Mouse (Mus musculus) activated CD4-positive, CD25-positive, alpha-beta regulatory T cell, adult 4 months (primary cell): ENCODE measurements around the gene Rfx2. TPM values are rescaled to one million over a fixed set of nuclear protein-coding genes. Genes with fewer than 3 reads are reported as not detected.

ENCODE experiments used
- ATAC-seq: one replicate; pipeline ENCODE4 v1.8.0; 2017
- polyA plus RNA-seq, 2 experiments: library from polyadenylated mRNA; unstranded; fragments of 100-300 nt; shearing (Covaris generic); gene quantifications; one replicate each; pipeline ENCODE4 v1.2.1; 2017

The Rfx2 gene
- polyA plus RNA-seq, 2 experiments from 2014 or later: 1.4 to 1.9 TPM

DNA sequence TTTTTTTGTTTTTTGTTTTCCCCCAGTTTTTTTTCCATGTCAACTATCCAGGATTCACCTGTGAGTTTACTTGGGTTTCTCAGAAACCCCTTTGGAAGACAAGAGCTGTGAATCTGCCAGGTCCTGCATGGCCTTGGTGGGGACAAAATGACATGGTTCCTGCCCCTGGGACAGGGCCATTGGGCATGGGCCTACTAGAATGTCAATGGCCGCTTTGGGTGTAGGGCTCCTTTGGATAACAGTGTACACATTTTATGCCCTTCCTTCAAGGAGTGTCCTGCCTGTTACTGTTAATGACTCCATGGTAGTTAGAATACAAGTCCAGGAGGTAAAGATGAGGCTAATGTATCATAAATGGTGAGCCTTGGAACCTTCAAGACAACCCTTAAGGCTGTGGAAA lies 2.1 kb upstream of the Rfx2 start:
- ATAC-seq: no peak

DNA sequence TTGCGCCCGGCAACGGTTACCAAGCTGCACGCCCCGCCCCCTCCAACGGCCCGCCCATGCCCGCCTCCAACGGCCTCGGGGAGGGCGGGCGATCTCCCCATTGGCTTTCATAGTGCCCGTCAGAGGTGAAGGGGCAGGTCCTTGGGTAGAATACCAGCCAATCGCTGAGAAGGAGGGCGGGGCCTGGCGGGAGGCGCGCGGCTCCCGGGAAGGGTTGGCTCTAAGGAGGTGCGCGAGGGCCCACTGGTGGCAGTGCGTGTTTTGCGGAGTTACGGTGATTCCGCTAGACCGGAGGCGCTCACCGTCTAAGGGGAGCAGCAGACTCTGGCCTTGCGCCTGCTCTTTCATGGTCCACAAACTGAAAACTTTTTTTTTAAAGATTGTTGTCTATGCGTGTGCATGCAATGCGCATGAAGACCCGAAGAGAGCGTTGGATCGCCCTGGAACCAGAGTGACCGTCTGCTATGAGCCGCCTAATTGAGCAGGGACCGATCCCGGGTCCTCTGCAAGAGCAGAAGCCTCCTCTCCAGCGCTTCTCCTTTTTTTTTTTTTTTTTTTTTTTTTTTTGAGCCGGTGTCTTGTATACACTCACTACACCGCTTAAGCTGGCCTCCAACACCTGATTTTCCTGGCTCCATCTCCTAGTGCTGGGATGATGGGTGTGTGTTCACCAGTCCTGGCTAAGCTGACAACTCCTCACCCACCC lies 451 bp upstream of the Rfx2 start:
- peak; percentile 100 for ATAC-seq

DNA sequence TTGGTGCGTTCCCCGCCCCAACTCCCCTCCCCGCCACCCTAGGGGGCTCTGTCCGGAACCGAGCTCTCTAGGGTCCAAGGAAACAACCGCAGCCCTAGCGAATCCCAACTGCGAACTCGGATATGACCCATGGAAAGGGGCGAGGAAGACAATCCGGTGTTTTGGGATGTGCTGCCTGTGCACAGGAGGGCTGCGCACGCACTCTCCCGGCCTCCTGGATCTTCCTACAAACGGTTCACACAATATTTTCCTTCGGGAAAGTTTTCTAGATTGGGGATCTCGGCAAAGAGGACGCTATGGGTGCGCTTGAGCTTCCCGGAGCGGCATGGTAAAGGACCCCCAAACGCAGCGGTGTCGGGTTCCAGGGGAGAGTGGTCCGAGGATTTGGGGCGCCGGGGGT lies 1.0 kb downstream of the Rfx2 start:
- ATAC-seq: no peak

DNA sequence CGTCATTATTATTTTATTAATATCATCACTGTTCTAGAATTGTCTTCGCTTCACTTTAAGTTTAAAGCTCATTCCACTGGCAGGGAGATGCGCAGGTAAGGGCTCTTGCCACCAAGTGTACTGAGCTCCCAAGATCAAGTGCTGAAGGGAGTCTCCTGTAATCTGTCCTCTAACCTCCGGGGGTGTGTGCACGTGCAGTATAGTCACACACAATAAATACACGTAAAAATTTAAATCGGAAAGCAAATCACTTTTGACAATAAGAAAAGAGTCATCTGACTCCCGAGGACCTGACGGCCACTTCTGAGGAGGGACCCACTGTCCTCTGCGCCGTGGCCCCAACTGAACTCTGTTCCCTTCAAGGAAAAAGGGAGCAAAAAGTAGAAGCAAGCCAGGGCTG lies 1.6 kb downstream of the Rfx2 start:
- no peak for ATAC-seq

DNA sequence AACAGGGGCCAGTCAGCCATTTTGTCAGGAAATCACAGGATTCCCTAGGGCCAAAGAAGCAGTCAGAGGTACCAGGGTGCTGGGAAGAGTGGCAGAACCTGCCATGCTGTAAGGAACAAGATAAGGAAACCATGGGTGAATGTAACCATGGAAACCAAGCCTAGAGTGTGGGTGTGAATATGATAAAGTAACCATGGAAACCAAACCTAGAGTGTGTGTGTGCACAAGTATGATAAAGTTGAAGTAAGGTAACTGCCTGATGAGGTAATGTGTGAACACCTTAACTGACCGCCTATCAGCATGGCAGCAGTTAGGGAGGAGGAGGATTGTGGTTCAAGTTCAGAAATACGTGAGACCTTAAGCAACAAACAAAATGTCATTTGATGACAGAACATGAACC lies 4.1 kb downstream of the Rfx2 start:
- ATAC-seq: no peak

DNA sequence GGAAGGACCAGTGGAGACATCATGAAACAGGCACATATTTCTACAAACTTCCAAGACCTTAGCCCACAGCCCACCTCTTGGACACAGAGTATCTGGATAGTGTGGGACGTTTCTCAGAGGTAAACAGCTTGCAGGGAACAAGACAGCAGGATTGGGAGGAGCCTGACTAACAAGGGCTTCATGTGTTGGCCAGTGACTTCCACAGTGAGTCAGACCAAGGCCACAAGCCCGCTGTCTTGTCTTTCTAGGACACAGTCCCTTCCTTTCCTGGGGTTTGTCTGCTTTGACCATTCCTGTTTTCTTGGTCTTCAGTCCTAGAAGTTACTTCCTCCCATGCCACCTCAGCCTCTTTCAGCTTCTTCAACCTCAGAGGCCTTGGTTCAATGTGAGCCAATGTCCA lies 7.5 kb downstream of the Rfx2 start:
- ATAC-seq: no peak

DNA sequence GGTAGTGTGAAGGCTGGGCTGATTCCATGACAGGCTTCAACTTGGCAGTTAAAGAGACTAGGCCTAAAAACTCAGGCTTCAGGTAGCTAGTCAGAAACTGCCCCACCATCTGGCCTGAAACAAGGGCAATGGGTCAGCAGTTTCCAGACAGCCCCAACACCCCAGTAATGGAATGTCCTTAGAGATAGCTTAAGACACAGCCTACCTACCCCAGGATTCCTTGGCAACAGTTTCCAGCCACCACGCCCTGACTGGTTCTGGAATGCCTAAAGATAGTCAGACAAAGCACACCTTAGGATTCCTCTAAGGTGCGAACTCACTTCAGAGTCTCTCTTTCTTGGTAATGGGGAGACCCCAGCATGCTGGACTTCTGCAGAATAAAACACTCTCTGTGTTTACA lies 8.4 kb downstream of the Rfx2 start:
- no peak for ATAC-seq

DNA sequence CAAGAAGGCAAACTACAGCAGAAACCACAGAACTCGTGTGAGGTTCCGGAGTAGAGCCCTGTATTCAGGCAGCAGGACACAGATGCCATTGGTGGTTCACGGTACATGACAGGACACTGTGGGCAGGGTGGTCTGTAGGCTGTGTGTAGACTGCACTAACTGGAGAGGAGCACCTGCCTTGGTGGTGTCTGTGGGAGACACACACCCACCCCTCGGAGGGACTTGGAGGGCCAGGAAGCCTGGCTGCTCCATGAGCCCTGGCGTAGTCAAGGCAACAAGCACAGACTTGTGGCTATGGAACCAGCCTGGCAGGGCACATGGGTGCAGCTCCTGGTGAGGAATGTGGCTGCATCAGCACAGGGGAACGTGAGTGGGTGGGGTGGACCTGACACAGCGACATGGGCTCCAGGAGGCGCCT lies 11.1 kb downstream of the Rfx2 start:
- ATAC-seq: peak; percentile 93

DNA sequence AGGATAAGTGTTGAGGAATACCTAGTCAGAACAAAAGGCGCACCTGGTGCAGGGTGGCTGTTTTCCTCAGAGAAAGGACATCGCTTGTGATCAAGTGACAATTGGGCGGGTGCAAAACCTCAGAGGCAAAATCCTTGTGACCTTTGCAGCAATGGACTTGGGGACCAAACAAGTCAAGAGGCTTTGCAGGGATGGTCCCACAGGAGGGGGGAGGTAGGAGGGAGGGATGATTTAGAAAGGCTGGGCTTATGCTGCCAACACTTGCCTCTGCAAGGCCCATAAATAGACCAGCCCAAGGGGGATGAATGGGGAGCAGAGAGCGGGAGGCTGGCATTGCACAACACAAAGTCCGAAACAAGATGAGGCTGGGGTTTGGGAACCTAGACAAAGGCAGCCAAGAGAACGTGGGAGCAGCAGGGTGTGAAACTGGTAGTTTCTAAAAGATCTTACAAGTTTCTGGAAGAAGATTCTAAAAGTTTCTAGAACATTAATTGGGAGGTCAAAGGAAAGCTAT lies 11.7 kb downstream of the Rfx2 start:
- no peak for ATAC-seq

DNA sequence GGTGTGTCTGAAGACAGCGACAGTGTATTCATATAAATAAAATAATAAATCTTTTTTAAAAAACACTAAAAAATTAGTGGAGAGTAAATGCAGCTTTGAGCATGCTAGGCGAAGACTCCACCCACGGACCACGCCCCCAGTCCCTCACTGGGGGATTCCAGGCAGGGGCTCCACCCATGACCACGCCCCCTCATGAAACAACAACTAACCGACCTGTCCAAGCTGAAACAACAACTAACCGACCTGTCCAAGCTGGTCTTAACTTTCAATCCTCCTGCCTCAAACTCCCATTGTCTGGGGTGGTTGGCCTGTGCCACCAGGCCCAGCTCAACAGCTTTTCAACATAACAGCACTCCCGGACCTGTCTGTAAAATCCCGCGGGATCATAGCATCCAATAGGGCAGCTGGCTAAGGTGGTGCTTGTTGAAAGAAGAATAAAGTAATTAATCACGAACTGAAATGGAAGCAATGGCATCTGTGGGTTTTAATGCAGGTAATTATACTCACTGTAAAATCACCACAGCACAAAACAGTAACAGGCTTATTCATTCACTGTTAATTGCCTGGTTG lies 12.7 kb downstream of the Rfx2 start:
- no peak for ATAC-seq

DNA sequence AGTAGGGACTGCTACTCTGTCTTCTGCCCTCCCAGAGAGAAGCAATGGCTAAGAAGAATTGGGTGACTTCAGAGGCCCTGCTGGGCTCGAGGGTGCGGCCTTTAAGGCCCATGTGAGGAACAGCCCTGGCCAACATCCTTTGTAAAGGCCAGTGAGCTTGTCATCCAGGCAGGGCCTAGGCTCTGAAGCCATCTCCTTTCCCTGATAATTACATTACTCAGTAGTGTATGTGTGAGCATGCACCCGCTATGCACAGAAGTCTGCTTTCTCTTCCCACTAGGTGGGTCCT lies 15.8 kb downstream of the Rfx2 start:
- ATAC-seq: no peak

DNA sequence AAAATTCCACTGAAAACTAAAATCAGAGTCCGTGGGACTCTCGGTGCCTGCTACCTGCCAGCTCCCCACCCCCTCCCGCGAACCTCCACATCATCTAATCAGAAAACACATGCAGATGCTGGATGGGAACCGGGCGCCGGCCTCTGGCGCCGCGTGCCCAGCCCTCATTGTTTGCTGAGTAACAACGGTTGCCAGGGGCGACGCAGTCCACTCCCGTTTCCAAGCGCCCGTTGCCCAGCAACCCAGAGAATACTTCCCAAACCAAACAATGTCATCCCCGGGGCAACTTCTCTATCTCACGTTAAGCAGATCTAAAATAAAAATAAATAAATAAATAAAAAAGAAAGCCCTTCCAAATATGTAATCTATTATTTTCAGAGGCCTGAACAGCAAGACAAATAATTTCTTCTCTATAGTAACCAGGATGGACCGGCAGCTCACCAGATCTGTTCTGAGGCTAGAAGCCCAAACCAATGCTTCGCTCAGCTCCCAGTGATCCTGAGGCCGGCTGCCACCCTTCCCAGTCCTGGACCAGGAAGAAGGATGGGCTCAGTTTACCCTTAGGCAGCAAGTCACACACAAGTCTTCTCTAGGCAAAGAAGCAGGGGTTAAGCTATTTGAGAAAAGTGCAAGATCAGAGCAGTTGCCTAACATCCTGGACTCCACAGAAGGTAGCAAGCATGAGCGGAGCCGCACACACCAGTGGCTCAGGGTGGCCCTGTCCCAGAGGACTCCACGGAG lies 16.3 kb downstream of the Rfx2 start:
- ATAC-seq: no peak

DNA sequence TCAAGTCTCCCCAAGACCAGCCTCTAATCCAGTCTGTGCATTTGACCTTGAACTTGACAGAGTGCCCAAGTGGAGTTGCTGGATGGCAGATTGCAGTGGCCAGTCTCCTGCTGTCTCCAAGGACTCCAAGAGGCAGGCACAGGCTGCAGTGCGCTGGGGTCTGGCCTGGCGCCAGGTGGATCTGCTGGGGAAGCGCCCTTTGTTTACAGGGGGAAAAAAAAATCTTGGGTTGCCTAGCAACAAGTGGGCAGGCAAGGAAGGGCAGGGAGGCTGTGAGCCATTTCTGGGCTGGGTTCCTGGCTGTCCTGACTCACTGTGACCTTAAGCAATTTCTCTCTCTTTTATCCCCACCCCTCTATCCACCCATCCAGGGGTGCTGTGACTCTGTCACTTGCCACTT lies 20.6 kb downstream of the Rfx2 start:
- no peak for ATAC-seq

DNA sequence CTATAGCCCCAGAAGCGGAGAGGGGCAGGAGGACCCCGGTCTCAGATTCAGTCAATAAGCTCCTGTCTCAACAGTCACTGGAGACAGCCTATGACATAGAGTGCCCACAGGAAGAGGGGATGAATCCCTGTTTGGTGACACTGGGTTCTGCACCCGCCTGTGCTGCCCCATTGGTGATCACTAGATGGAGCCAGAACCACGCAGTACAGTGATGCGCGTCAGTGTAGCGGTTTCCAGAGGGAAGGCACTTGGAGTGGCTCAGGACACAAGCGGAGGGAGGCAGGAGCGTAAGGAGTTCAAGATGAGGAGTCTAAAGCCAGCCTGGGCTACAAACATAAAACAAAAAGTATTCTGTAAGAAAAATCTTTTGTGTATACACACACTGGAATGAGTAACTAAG lies 22.3 kb downstream of the Rfx2 start:
- ATAC-seq: peak; percentile 69

DNA sequence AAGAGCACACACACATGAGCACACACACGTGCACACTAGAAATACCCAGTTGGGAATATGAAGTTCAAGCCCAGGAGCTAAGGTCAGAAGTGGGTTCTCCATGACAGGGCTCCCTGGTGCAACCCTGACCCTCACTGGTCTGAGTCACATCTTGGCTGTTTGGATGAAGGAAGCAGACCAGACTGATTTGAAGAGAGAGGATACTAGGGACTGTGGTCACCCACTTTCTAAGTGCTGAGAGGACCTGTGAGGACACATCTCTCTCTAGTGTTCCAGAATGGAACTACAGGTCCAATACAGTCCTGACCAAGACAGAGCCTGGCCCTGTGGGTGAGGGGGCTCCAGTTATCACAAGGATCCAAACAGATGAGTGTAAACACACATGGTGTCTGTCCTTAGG lies 25.0 kb downstream of the Rfx2 start:
- ATAC-seq: no peak

DNA sequence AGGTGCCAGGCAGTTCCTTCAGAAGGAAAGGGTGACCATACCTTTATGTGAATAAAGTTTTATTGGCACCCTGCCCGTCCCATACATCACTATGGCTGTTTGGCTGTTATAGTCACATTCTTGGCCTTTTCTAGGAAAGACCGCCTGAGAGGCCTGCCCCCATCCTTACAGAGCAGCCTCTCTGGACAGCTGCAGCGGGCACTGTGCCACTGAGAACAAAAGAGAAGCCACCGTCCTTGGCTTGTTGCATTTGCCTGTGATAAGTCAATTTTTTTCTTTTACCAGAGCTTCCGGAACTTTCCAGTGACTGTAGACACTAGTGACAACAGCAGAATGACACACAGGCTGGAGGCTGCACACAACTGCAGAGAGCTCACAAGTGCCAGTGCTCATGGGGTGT lies 25.9 kb downstream of the Rfx2 start:
- no peak for ATAC-seq

DNA sequence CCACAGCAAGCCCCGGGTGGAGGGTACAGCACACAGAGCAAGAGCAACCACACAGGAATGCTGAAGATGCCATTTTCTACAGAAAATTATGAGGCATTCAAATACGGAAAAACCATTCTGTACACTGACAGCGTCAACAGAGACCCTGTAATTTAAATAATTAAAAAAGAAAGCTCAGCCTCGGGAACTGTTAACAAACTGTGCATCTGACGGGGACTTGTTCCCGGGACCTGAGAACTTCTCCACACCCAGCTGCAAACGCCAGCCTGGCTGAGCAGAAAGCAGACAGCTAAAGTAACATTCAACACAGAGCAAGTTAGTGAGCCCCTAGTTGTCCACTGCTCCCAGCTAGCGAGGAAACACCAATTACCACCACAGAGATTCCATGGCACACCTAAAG lies 28.7 kb downstream of the Rfx2 start:
- no peak for ATAC-seq

DNA sequence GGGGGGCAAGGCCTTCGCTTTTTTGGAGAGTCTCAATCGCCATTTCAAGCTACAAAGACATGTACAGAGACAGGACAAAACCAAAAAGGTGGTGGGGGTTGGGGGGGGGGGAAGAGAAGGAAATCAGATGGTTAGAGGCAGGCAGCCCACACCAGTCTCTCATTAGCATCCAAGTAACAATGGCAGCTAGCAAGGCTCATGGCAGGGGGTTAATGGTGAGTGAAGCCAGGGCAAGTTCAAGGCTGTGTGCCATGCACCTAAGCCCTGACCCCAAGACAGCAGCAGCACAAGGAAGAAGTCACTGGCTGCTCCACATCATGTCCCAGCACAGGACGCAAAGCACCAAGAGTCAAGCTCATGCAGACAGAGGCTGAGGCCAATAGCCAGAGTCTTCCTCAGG lies 31.5 kb downstream of the Rfx2 start:
- ATAC-seq: no peak

DNA sequence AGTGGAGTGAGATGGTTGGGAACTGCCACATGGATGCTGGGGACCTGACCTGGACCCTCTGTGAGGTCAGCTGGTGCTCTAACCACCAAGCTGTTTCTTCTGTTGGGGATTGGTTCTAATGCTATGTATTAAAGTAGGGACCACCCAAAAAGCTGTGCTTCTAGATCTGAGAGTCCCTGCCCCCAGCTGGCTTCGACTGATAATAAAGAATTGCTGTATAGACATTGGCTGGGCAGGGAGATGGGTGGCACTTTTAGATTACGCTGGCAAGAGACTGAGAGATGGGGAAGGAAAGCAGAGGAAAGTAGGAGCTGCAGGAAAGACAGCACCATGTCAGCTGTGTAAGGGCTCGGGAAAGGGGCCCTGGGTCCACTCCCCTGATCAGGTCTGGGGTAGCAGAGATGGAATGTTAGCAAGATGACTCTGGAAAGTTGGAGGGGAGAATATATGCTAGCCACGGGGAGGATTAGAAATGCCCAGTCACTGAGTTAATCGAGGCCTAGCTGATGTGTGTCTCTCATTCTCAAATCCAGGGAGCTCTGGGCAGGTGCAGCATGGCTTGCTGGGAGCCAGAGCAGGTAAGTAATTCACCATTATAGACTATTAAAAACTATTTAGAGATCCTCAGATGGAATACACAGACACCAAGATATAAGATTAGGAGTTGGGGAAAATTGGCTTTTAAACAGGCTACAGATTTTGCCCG lies 37.0 kb downstream of the Rfx2 start:
- ATAC-seq: no peak

DNA sequence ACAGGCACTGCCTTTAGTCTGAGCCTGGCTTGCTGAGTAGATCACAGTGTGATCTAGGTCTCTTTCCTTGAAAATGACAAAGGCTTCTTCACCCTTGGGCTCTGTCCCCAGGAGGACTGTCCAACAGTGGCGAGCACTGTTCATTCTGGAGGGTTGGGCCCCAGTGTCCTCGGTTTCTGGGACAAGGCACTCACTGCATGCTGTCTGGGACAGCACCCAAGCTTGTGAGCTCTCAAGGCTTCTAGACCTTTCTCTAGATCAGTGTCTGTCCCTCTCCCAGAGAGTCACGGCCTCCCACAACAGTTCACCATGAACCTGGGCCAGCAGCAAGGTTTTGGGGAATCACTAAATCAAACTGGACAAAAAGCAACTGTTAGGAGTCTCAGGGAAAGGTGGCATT lies 38.2 kb downstream of the Rfx2 start:
- no peak for ATAC-seq

DNA sequence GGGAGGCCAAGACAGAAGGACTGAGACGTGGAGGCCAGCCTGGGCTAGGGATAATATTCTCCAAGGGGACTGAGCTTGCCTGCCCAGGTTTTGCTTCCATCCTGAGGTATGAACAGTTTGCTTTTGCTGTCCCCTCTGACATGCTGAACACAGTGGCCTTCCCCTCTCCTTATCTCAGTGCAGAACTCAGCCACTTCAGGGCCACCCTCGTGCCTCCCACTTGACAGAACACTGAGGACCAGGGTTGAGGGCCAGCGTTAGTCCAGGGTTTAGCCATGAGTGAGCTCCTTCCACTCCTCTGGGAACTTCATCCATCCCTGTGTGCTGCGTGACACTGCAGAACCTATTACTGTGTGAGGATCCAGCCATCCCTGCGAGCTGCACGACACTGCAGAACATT lies 41.5 kb downstream of the Rfx2 start:
- no peak for ATAC-seq

DNA sequence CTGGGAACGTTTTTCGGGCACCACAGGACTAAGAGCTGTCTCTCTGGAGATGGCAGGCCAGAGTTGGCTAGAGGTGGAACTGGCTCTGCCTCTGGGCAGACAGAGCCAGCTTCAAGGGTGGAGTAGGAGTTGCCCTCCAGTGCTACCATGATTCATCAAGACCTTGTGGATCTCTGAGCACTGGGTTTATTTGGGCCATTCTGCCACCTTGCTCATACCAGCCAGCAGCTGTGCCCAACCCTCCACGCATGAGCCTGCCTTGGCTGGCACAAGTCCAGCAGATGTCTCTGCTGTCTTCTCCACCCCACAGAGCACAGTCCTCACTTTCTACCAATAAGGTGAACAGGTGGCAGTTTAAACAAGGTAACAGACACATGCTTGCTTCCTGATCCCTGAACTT lies 41.9 kb downstream of the Rfx2 start:
- ATAC-seq: no peak

DNA sequence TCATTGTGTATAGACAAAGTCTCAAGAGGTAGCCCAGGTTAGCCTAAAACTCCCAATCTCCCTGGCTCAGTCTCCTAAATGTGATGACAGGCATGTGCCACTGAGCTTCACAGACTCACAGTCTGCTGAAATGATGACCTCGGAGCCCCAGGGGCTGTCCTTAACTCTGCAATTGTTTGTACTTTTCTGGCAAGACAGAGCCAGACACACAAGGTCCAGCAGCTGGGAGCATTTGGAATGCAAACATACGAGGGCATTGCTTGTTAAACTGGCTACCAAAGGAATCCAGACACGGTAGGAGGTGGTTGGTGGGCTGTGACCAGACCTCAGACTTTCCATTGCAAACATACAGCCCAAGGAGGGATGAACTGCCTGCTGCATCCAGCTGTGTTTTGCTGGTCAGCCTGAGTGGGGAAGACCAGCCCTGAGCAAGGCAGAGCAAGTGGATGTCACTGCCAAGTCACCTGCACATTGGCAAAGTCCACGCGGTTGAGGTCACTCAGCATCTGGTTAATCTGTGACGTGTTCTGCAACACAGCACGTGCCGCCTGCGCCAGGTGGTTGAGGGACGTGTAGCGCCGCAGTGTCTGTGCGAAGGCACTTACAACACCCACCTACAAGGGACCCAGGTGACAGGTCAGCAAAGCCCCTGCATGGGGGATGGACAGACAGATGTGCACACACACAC lies 50.4 kb downstream of the Rfx2 start:
- no peak for ATAC-seq
